Mouse (Mus musculus): ENCODE results near the gene Ltb. TPM values are rescaled to one million over a fixed set of nuclear protein-coding genes. Genes with fewer than 3 reads are reported as not detected.

The Ltb gene
- polyA plus RNA-seq, 1 experiment from 2014 or later: 2.0 TPM

GRCm38 (mm10) chr17:35162730-35163129, 31.5 kb upstream of the Ltb start:
- 25% methylated on average over 12 of the region's 12 CpGs for WGBS
- H3K27ac ChIP-seq (replicated peaks; ENCODE audit: low read depth, low read length): no peak overlapping the region
- H3K4me3 ChIP-seq (ENCODE audit: low read depth, low read length): peak overlapping the region; percentile 93
- peaks cover 21% of the 10 kb centered on the region for H3K4me1 ChIP-seq (ENCODE audit: control insufficient read depth, insufficient read depth, low read length)
- peaks cover 46% of the 10 kb centered on the region for H3K36me3 ChIP-seq (ENCODE audit: control insufficient read depth, insufficient read depth, low read length)
- DNase-seq (ENCODE audit: low spot score): no peak
- H3K27me3 ChIP-seq (replicated peaks; ENCODE audit: control insufficient read depth, insufficient read depth, low read length): no peaks in the 10 kb centered on the region
- peak overlapping the region; percentile 84 for H3K4me2 ChIP-seq (ENCODE audit: low read depth, low read length)
- H3K9me3 ChIP-seq (ENCODE audit: control insufficient read depth, low read length): no peaks in the 10 kb centered on the region
- peak overlapping the region; percentile 99 for H3K9ac ChIP-seq (ENCODE audit: low read depth, low read length)
- no peak for ATAC-seq (ENCODE audit: low read depth)

DNA sequence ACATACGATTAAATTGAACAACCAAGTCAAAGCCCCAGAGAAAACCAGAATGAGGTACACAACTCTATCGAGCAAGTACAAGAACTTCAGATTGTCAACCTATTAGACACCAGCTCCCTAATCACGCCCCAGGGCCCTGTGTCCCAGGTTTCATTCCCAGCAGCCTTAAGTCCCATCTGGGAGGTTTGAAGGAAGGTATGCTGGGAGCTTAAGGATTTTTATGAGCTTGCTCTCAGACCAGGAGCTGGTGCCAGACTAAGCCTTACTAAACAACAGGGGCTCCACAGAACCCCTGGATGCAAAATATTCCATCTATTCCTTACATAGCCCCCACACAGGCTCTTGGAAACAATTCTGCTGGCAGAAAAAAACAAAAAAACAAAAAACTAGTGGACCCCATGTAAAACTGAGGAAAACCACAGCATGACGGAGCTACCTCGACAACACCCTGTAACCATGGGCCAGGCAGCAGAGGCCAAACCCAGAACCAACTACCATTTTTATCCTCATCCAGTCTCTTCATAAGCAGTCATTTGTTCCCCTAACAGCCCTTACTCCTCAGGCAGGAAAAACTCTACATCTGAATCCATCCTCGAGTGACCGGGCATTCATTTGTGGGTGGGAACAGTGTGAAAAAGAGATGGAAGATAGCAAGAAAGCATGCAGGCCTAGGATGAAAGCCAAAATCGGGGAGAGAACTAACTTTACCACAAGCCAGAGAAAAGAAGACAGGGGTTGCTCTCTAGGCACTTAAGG, 30.7 kb upstream of the Ltb start:
- peak overlapping the region; percentile 93 for H3K4me3 ChIP-seq (ENCODE audit: low read depth, low read length)
- no peak for ATAC-seq (ENCODE audit: low read depth)
- peaks cover 21% of the 10 kb centered on the region for H3K4me1 ChIP-seq (ENCODE audit: control insufficient read depth, insufficient read depth, low read length)
- 9% methylated on average over 8 of the region's 8 CpGs for WGBS
- H3K4me2 ChIP-seq (ENCODE audit: low read depth, low read length): peak overlapping the region; percentile 84
- H3K9ac ChIP-seq (ENCODE audit: low read depth, low read length): peak overlapping the region; percentile 99
- H3K9me3 ChIP-seq (ENCODE audit: control insufficient read depth, low read length): no peaks in the 10 kb centered on the region
- H3K27me3 ChIP-seq (replicated peaks; ENCODE audit: control insufficient read depth, insufficient read depth, low read length): no peaks in the 10 kb centered on the region
- DNase-seq (ENCODE audit: low spot score): no peak
- H3K27ac ChIP-seq (replicated peaks; ENCODE audit: low read depth, low read length): peak overlapping the region; percentile 94
- H3K36me3 ChIP-seq (ENCODE audit: control insufficient read depth, insufficient read depth, low read length): peaks cover 38% of the 10 kb centered on the region

DNA sequence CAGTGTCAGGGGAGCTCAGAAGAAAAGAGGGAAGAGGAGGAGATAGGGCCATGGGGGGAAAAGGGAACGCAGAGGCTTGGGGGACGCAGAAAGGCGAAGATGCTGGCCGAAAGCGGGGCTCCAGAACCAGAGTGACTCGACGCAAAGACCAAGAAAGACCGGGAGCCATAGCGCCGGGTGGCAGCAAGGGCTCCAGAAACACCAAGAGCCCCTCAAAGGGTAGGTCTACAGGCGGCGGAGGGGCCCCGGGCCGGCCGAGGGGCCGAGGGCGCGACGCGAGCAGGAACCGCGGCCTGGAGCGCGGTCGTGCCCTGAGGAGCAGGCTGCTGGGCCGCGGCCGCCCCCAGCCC, 30.0 kb upstream of the Ltb start:
- Histone ChIP-seq H3K4me3 (ENCODE audit: low read depth, low read length) (peak overlapping the region; percentile 93), H3K36me3 (ENCODE audit: control insufficient read depth, insufficient read depth, low read length) (peaks cover 31% of the 10 kb centered on the region), H3K9ac (ENCODE audit: low read depth, low read length) (peak overlapping the region; percentile 99), H3K9me3 (ENCODE audit: control insufficient read depth, low read length) (no peaks in the 10 kb centered on the region), H3K4me2 (ENCODE audit: low read depth, low read length) (peak overlapping the region; percentile 84), H3K4me1 (ENCODE audit: control insufficient read depth, insufficient read depth, low read length) (peaks cover 21% of the 10 kb centered on the region), H3K27ac (replicated peaks; ENCODE audit: low read depth, low read length) (peak overlapping the region; percentile 94), H3K27me3 (replicated peaks; ENCODE audit: control insufficient read depth, insufficient read depth, low read length) (no peaks in the 10 kb centered on the region)
- ATAC-seq (ENCODE audit: low read depth) (no peak), DNase-seq (ENCODE audit: low spot score) (no peak)
- 0% methylated on average over 16 of the region's 28 CpGs for WGBS

GRCm38 (mm10) chr17:35164568-35165450, 29.4 kb upstream of the Ltb start, which contains the start of gene Prrc2a:
Prrc2a (minus strand) TSS chr17:35164897.
- peaks cover 21% of the 10 kb centered on the region for H3K4me1 ChIP-seq (ENCODE audit: control insufficient read depth, insufficient read depth, low read length)
- under 1% methylated on average over 46 of the region's 89 CpGs for WGBS
- peak; percentile 95 for ATAC-seq (ENCODE audit: low read depth)
- peak within 1 kb of the TSS; percentile 84 for H3K4me2 ChIP-seq (ENCODE audit: low read depth, low read length)
- peak; percentile 100 for DNase-seq (ENCODE audit: low spot score)
- no peaks in the 10 kb centered on the region for H3K9me3 ChIP-seq (ENCODE audit: control insufficient read depth, low read length)
- peak within 1 kb of the TSS; percentile 95 for H3K27ac ChIP-seq (replicated peaks; ENCODE audit: low read depth, low read length)
- H3K9ac ChIP-seq (ENCODE audit: low read depth, low read length): peak within 1 kb of the TSS; percentile 99
- H3K27me3 ChIP-seq (replicated peaks; ENCODE audit: control insufficient read depth, insufficient read depth, low read length): no peaks in the 10 kb centered on the region
- H3K4me3 ChIP-seq (ENCODE audit: low read depth, low read length): peak within 1 kb of the TSS; percentile 93
- peaks cover 25% of the 10 kb centered on the region for H3K36me3 ChIP-seq (ENCODE audit: control insufficient read depth, insufficient read depth, low read length)

GRCm38 (mm10) chr17:35165451-35166155, 28.6 kb upstream of the Ltb start:
- H3K4me3 ChIP-seq (ENCODE audit: low read depth, low read length): peak overlapping the region; percentile 93
- peaks cover 17% of the 10 kb centered on the region for H3K36me3 ChIP-seq (ENCODE audit: control insufficient read depth, insufficient read depth, low read length)
- ATAC-seq (ENCODE audit: low read depth) (peak; percentile 84), DNase-seq (ENCODE audit: low spot score) (no peak)
- peaks cover 21% of the 10 kb centered on the region for H3K4me1 ChIP-seq (ENCODE audit: control insufficient read depth, insufficient read depth, low read length)
- peak overlapping the region; percentile 95 for H3K27ac ChIP-seq (replicated peaks; ENCODE audit: low read depth, low read length)
- WGBS: 20% methylated on average over 12 of the region's 12 CpGs
- peak overlapping the region; percentile 62 for H3K9ac ChIP-seq (ENCODE audit: low read depth, low read length)
- no peaks in the 10 kb centered on the region for H3K9me3 ChIP-seq (ENCODE audit: control insufficient read depth, low read length)
- peak overlapping the region; percentile 67 for H3K4me2 ChIP-seq (ENCODE audit: low read depth, low read length)
- no peaks in the 10 kb centered on the region for H3K27me3 ChIP-seq (replicated peaks; ENCODE audit: control insufficient read depth, insufficient read depth, low read length)

DNA sequence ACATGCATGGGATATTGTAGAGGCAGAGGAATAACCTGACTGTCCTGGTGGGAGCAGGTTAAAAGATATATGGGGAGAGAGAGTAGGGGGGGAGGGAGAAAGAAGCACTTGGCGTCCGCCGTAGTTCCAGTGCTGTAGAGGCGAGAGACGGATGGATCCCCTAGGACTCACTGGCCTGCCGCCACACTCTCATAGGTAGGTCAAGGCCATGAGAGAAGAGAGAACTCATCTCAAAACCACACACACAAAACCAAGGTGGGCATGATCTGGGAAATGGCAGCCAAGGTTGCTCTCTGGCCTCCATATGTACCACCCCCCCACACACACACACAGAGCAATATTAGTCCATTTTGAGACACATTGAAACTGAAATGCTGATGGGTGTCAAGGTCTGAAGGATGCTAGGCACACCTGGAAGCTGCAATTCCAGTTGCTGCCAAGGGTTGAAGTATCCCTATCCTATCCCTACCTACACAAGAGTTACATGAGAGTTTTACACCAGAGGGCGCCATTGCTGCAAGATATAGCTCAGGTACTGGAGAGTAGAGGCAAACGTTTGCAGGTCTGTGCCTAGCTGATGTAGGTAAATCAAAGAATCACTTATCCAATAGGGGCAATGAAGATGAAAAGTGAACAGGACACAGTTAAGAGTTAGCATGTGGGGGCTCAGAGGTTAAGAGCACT, 27.7 kb upstream of the Ltb start:
- Histone ChIP-seq H3K27me3 (replicated peaks; ENCODE audit: control insufficient read depth, insufficient read depth, low read length) (no peaks in the 10 kb centered on the region), H3K36me3 (ENCODE audit: control insufficient read depth, insufficient read depth, low read length) (peaks cover 8% of the 10 kb centered on the region), H3K4me2 (ENCODE audit: low read depth, low read length) (peak overlapping the region; percentile 67), H3K4me3 (ENCODE audit: low read depth, low read length) (no peak overlapping the region), H3K4me1 (ENCODE audit: control insufficient read depth, insufficient read depth, low read length) (peaks cover 21% of the 10 kb centered on the region), H3K9me3 (ENCODE audit: control insufficient read depth, low read length) (no peaks in the 10 kb centered on the region), H3K27ac (replicated peaks; ENCODE audit: low read depth, low read length) (peak overlapping the region; percentile 95; the same call in 1 of the 2 replicates), H3K9ac (ENCODE audit: low read depth, low read length) (0 out of 2 replicates have a peak overlapping the region, but pooled peaks have one; percentile 62)
- 73% methylated on average over 8 of the region's 8 CpGs for WGBS
- DNase-seq (ENCODE audit: low spot score) (peak; percentile 90), ATAC-seq (ENCODE audit: low read depth) (no peak)

DNA sequence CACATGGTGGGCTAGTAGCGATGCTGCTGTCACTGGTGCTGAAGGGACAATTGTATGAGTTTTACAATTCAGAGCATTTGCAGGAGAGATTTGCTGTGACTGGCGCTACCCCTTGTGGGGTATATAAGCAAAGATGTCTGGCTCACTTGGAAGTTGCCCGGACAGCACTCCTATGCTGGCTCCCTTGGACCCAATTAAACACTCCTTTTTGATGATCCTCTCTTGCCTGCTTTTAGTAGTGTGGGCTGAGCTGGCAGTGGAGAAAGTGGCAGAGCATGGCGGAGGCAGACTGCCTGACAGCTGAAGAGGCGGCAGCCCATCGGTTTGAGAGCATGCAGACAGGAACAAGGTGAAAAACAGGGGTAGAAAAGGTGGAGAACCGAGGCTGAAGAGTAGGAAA, 26.4 kb upstream of the Ltb start:
- WGBS: 90% methylated on average over 7 of the region's 7 CpGs
- no peak overlapping the region for H3K27ac ChIP-seq (replicated peaks; ENCODE audit: low read depth, low read length)
- no peak overlapping the region for H3K4me3 ChIP-seq (ENCODE audit: low read depth, low read length)
- no peak overlapping the region for H3K9ac ChIP-seq (ENCODE audit: low read depth, low read length)
- H3K4me2 ChIP-seq (ENCODE audit: low read depth, low read length): no peak overlapping the region
- ATAC-seq (ENCODE audit: low read depth) (no peak), DNase-seq (ENCODE audit: low spot score) (no peak)
- no peaks in the 10 kb centered on the region for H3K27me3 ChIP-seq (replicated peaks; ENCODE audit: control insufficient read depth, insufficient read depth, low read length)
- no peaks in the 10 kb centered on the region for H3K36me3 ChIP-seq (ENCODE audit: control insufficient read depth, insufficient read depth, low read length)
- H3K4me1 ChIP-seq (ENCODE audit: control insufficient read depth, insufficient read depth, low read length): peaks cover 13% of the 10 kb centered on the region
- H3K9me3 ChIP-seq (ENCODE audit: control insufficient read depth, low read length): no peaks in the 10 kb centered on the region
